Mouse (Mus musculus) embryo, embryonic 9.5 days (tissue): Measurements from ENCODE around the gene Bpifa1.
"Not testable (repeated sequence)": the region's sequence is repeated elsewhere in the genome, so short reads cannot be mapped to it uniquely, and the experiment has no call there.

Source experiments
- DNase-seq: peaks from one replicate; pipeline ENCODE4 v3.0.0-alpha.2; 2017; ENCODE audit errors: extremely low spot score

The Bpifa1 gene

GRCm38 (mm10) chr2:154142580-154142979 lies at the start of gene Bpifa1:
TSS of gene Bpifa1 (plus strand) at chr2:154142880.
- DNase-seq, result no peak

GRCm38 (mm10) chr2:154097734-154098133 lies 44.9 kb upstream of the Bpifa1 start:
- no peak for DNase-seq

- DNase-seq, result no peak
These were observed 25.3 kb upstream of the Bpifa1 start for GRCm38 (mm10) chr2:154117381-154117780.

- DNase-seq, result no peak
These were observed 12.6 kb upstream of the Bpifa1 start, which contains the start of gene Bpifa3 for GRCm38 (mm10) chr2:154130120-154130519. TSS of gene Bpifa3 (plus strand) at chr2:154130336.

GRCm38 (mm10) chr2:154143735-154144134 lies 1.1 kb downstream of the Bpifa1 start:
- no peak for DNase-seq

GRCm38 (mm10) chr2:154147496-154147895 lies 4.8 kb downstream of the Bpifa1 start:
- DNase-seq, result no peak

GRCm38 (mm10) chr2:154158433-154158832 lies 15.8 kb downstream of the Bpifa1 start:
- peak; percentile 17 for DNase-seq

GRCm38 (mm10) chr2:154162307-154162706 lies 19.6 kb downstream of the Bpifa1 start, which contains the start of gene Bpifa5:
TSS of gene Bpifa5 (plus strand) at chr2:154162607.
- DNase-seq, result no peak

- DNase-seq, result no peak
These were observed 20.6 kb downstream of the Bpifa1 start for GRCm38 (mm10) chr2:154163306-154163705.

GRCm38 (mm10) chr2:154169172-154169571 lies 26.5 kb downstream of the Bpifa1 start:
- DNase-seq, result no peak

GRCm38 (mm10) chr2:154171621-154172020 lies 28.9 kb downstream of the Bpifa1 start:
- no peak for DNase-seq

GRCm38 (mm10) chr2:154173313-154173712 lies 30.6 kb downstream of the Bpifa1 start:
- DNase-seq, result peak; percentile 26

GRCm38 (mm10) chr2:154181900-154182299 lies 39.2 kb downstream of the Bpifa1 start:
- not testable (repeated sequence) for DNase-seq

GRCm38 (mm10) chr2:154183061-154183460 lies 40.4 kb downstream of the Bpifa1 start:
- not testable (repeated sequence) for DNase-seq

- no peak for DNase-seq
These were observed 42.6 kb downstream of the Bpifa1 start for GRCm38 (mm10) chr2:154185319-154185718.

- no peak for DNase-seq
These were observed 43.1 kb downstream of the Bpifa1 start for GRCm38 (mm10) chr2:154185748-154186147.

- no peak for DNase-seq
These were observed 44.8 kb downstream of the Bpifa1 start for GRCm38 (mm10) chr2:154187468-154187867.

GRCm38 (mm10) chr2:154189877-154190434 lies 47.3 kb downstream of the Bpifa1 start:
- DNase-seq, result no peak

GRCm38 (mm10) chr2:154190546-154191258 lies 48.0 kb downstream of the Bpifa1 start, which contains the start of gene Bpifb1:
TSS of gene Bpifb1 (plus strand) at chr2:154190818.
- DNase-seq, result no peak

GRCm38 (mm10) chr2:154192141-154192540 lies 49.5 kb downstream of the Bpifa1 start:
- DNase-seq, result no peak

GRCm38 (mm10) chr2:154193071-154193470 lies 50.4 kb downstream of the Bpifa1 start:
- no peak for DNase-seq

GRCm38 (mm10) chr2:154193994-154194504 lies 51.4 kb downstream of the Bpifa1 start:
- DNase-seq, result no peak

GRCm38 (mm10) chr2:154197036-154197435 lies 54.4 kb downstream of the Bpifa1 start:
- DNase-seq, result no peak
